Mouse (Mus musculus) embryonic facial prominence, embryonic 15.5 days (tissue): ENCODE measurements at regions not wholly inside any gene's neighbourhood (a gene's known extent, or its start where the extent isn't known, plus 50 kb on each side); places are given as distances from the start of the nearest gene placed in this dataset.

Experiments
- ATAC-seq: fragments of 200-750 bp; cut with Nextera tagmentation; 2 replicates; pipeline ENCODE4 v1.8.0; 2017; ENCODE audit warnings: low read depth, moderate TSS enrichment; ENCODE audit not compliant: insufficient number of reproducible peaks, low FRiP score, low TSS enrichment
- H3K27ac ChIP-seq: fragments of 300-500 bp; sonication (generic); replicated peaks from 2 replicates; pipeline ENCODE4 v1.5.1; 2015; ENCODE audit warnings: mild to moderate bottlenecking, inconsistent platforms
- H3K27me3 ChIP-seq: fragments of 300-500 bp; sonication (generic); 2 replicates; pipeline ENCODE4 v1.6.1; 2015; ENCODE audit warnings: inconsistent platforms
- H3K36me3 ChIP-seq: fragments of 300-500 bp; sonication (generic); 2 replicates; pipeline ENCODE4 v1.6.1; 2015; ENCODE audit warnings: mild to moderate bottlenecking, inconsistent platforms
- H3K4me1 ChIP-seq: fragments of 300-500 bp; sonication (generic); 2 replicates; pipeline ENCODE4 v1.6.1; 2015; ENCODE audit warnings: inconsistent platforms
- H3K4me2 ChIP-seq: fragments of 300-500 bp; sonication (generic); replicated peaks from 2 replicates; pipeline ENCODE4 v1.6.1; 2015; ENCODE audit warnings: mild to moderate bottlenecking, inconsistent platforms
- H3K4me3 ChIP-seq: fragments of 300-500 bp; sonication (generic); replicated peaks from 2 replicates; pipeline ENCODE4 v1.5.1; 2015; ENCODE audit warnings: mild to moderate bottlenecking, inconsistent platforms
- H3K9ac ChIP-seq: fragments of 300-500 bp; sonication (generic); 2 replicates; pipeline ENCODE4 v1.6.1; 2015; ENCODE audit warnings: inconsistent platforms
- H3K9me3 ChIP-seq: fragments of 300-500 bp; sonication (generic); replicated peaks from 2 replicates; pipeline ENCODE4 v1.6.1; 2016; ENCODE audit warnings: inconsistent platforms
- WGBS: fragments of 180-500 bp; shearing (Covaris S2); methylation state at CpG from one replicate; pipeline ENCODE4 v1.1.7; 2015; 5-methylcytosine and 5-hydroxymethylcytosine counted together

GRCm38 (mm10) chr8:90542619-90543018 is 194.5 kb upstream of the Tox3 start:
- H3K36me3 ChIP-seq: no peaks in the 10 kb centered on the region
- 35% methylated on average over 8 of the region's 8 CpGs for WGBS
- H3K9me3 ChIP-seq: no peaks in the 10 kb centered on the region

GRCm38 (mm10) chr8:90536196-90536640 is 188.1 kb upstream of the Tox3 start:
- Histone ChIP-seq H3K4me3 (no peak overlapping the region), H3K9ac (no peak overlapping the region), H3K4me1 (no peaks in the 10 kb centered on the region), H3K36me3 (no peaks in the 10 kb centered on the region), H3K9me3 (no peaks in the 10 kb centered on the region), H3K27ac (no peak overlapping the region), H3K27me3 (no peaks in the 10 kb centered on the region), H3K4me2 (no peak overlapping the region)
- 83% methylated on average over 4 of the region's 4 CpGs for WGBS
- no peak for ATAC-seq

More at GRCm38 (mm10) chr8:90542619-90543018, 194.5 kb upstream of the Tox3 start:
- no peak for ATAC-seq
- Histone ChIP-seq H3K27me3 (no peaks in the 10 kb centered on the region), H3K9ac (no peak overlapping the region), H3K4me2 (no peak overlapping the region), H3K4me1 (no peaks in the 10 kb centered on the region), H3K27ac (no peak overlapping the region), H3K4me3 (no peak overlapping the region)

GRCm38 (mm10) chr8:90535515-90536156 is 187.5 kb upstream of the Tox3 start:
- Histone ChIP-seq H3K4me1 (no peaks in the 10 kb centered on the region), H3K27ac (no peak overlapping the region), H3K9me3 (no peaks in the 10 kb centered on the region), H3K4me3 (no peak overlapping the region), H3K4me2 (no peak overlapping the region), H3K9ac (no peak overlapping the region), H3K27me3 (no peaks in the 10 kb centered on the region), H3K36me3 (no peaks in the 10 kb centered on the region)
- WGBS: 61% methylated on average over 8 of the region's 8 CpGs
- no peak for ATAC-seq

GRCm38 (mm10) chr8:90521393-90521792 is 173.2 kb upstream of the Tox3 start:
- Histone ChIP-seq H3K9me3 (no peaks in the 10 kb centered on the region), H3K27me3 (no peaks in the 10 kb centered on the region), H3K4me1 (no peaks in the 10 kb centered on the region), H3K9ac (no peak overlapping the region), H3K4me2 (no peak overlapping the region), H3K4me3 (no peak overlapping the region), H3K36me3 (no peaks in the 10 kb centered on the region), H3K27ac (no peak overlapping the region)
- no peak for ATAC-seq
- 86% methylated on average over 8 of the region's 8 CpGs for WGBS

GRCm38 (mm10) chr8:90520186-90520585 is 172.0 kb upstream of the Tox3 start:
- 17% methylated on average over 4 of the region's 4 CpGs for WGBS
- no peaks in the 10 kb centered on the region for H3K9me3 ChIP-seq
- H3K4me2 ChIP-seq: no peak overlapping the region
- no peak for ATAC-seq
- H3K27ac ChIP-seq: no peak overlapping the region
- no peak overlapping the region for H3K9ac ChIP-seq
- no peaks in the 10 kb centered on the region for H3K4me1 ChIP-seq
- no peak overlapping the region for H3K4me3 ChIP-seq
- H3K27me3 ChIP-seq: no peaks in the 10 kb centered on the region
- no peaks in the 10 kb centered on the region for H3K36me3 ChIP-seq

GRCm38 (mm10) chr8:90519567-90519966 is 171.4 kb upstream of the Tox3 start:
- no peaks in the 10 kb centered on the region for H3K36me3 ChIP-seq
- ATAC-seq: no peak
- no peak overlapping the region for H3K4me2 ChIP-seq
- H3K27me3 ChIP-seq: no peaks in the 10 kb centered on the region
- no peak overlapping the region for H3K4me3 ChIP-seq
- H3K9ac ChIP-seq: no peak overlapping the region
- no peak overlapping the region for H3K27ac ChIP-seq
- no peaks in the 10 kb centered on the region for H3K9me3 ChIP-seq
- H3K4me1 ChIP-seq: no peaks in the 10 kb centered on the region
- 48% methylated on average over 6 of the region's 6 CpGs for WGBS

- 66% methylated on average over 3 of the region's 3 CpGs for WGBS
- no peak overlapping the region for H3K4me2 ChIP-seq
- no peak for ATAC-seq
Measured at GRCm38 (mm10) chr8:90514191-90514590, 166.0 kb upstream of the Tox3 start.

GRCm38 (mm10) chr8:90513601-90514000 is 165.5 kb upstream of the Tox3 start:
- no peak overlapping the region for H3K27ac ChIP-seq
- H3K36me3 ChIP-seq: no peaks in the 10 kb centered on the region
- 92% methylated on average over 4 of the region's 4 CpGs for WGBS
- H3K9ac ChIP-seq: no peak overlapping the region
- no peak overlapping the region for H3K4me3 ChIP-seq
- H3K4me1 ChIP-seq: no peaks in the 10 kb centered on the region
- no peaks in the 10 kb centered on the region for H3K9me3 ChIP-seq
- 0 out of 2 replicates have a peak, but pooled peaks cover 4% of the 10 kb centered on the region for H3K27me3 ChIP-seq
- no peak overlapping the region for H3K4me2 ChIP-seq
- ATAC-seq: no peak

More at GRCm38 (mm10) chr8:90514191-90514590, 166.0 kb upstream of the Tox3 start:
- H3K27me3 ChIP-seq: 0 out of 2 replicates have a peak, but pooled peaks cover 4% of the 10 kb centered on the region
- H3K4me1 ChIP-seq: no peaks in the 10 kb centered on the region
- no peak overlapping the region for H3K9ac ChIP-seq
- H3K27ac ChIP-seq: no peak overlapping the region
- H3K4me3 ChIP-seq: no peak overlapping the region
- H3K36me3 ChIP-seq: no peaks in the 10 kb centered on the region
- H3K9me3 ChIP-seq: no peaks in the 10 kb centered on the region

GRCm38 (mm10) chr8:90513102-90513501 is 165.0 kb upstream of the Tox3 start:
- Histone ChIP-seq H3K27ac (no peak overlapping the region), H3K4me3 (no peak overlapping the region), H3K4me2 (no peak overlapping the region), H3K36me3 (no peaks in the 10 kb centered on the region), H3K9ac (no peak overlapping the region), H3K9me3 (no peaks in the 10 kb centered on the region), H3K27me3 (0 out of 2 replicates have a peak, but pooled peaks cover 4% of the 10 kb centered on the region), H3K4me1 (no peaks in the 10 kb centered on the region)
- WGBS: 62% methylated on average over 8 of the region's 8 CpGs
- ATAC-seq: no peak

- H3K4me2 ChIP-seq: no peak overlapping the region
- 0 out of 2 replicates have a peak, but pooled peaks cover 4% of the 10 kb centered on the region for H3K27me3 ChIP-seq
- no peaks in the 10 kb centered on the region for H3K4me1 ChIP-seq
- ATAC-seq: no peak
- no peak overlapping the region for H3K9ac ChIP-seq
- WGBS: 27% methylated on average over 2 of the region's 2 CpGs
- H3K27ac ChIP-seq: no peak overlapping the region
- no peak overlapping the region for H3K4me3 ChIP-seq
- no peaks in the 10 kb centered on the region for H3K9me3 ChIP-seq
- H3K36me3 ChIP-seq: no peaks in the 10 kb centered on the region
Measured at GRCm38 (mm10) chr8:90512594-90512993, 164.5 kb upstream of the Tox3 start.

GRCm38 (mm10) chr8:90504521-90504920 is 156.4 kb upstream of the Tox3 start:
- no peak overlapping the region for H3K4me3 ChIP-seq
- H3K9ac ChIP-seq: no peak overlapping the region
- no peaks in the 10 kb centered on the region for H3K4me1 ChIP-seq
- no peak for ATAC-seq
- H3K27me3 ChIP-seq: no peaks in the 10 kb centered on the region
- H3K36me3 ChIP-seq: no peaks in the 10 kb centered on the region
- no peak overlapping the region for H3K4me2 ChIP-seq
- H3K27ac ChIP-seq: no peak overlapping the region
- WGBS: 79% methylated on average over 5 of the region's 5 CpGs
- H3K9me3 ChIP-seq: no peaks in the 10 kb centered on the region

GRCm38 (mm10) chr8:90503306-90503705 is 155.2 kb upstream of the Tox3 start:
- H3K9me3 ChIP-seq: no peaks in the 10 kb centered on the region
- WGBS: 34% methylated on average over 2 of the region's 2 CpGs
- H3K36me3 ChIP-seq: no peaks in the 10 kb centered on the region

More at GRCm38 (mm10) chr8:90503306-90503705, 155.2 kb upstream of the Tox3 start:
- ATAC-seq: no peak
- Histone ChIP-seq H3K4me3 (no peak overlapping the region), H3K9ac (no peak overlapping the region), H3K27ac (no peak overlapping the region), H3K27me3 (no peaks in the 10 kb centered on the region), H3K4me2 (no peak overlapping the region), H3K4me1 (no peaks in the 10 kb centered on the region)
